Mouse (Mus musculus): Measurements from ENCODE around the gene Fosb. TPM values are rescaled to one million over a fixed set of nuclear protein-coding genes. Genes with fewer than 3 reads are reported as not detected.

The Fosb gene
- polyA plus RNA-seq, 1 experiment from 2014 or later: 0.23 TPM

- Histone ChIP-seq H3K9ac (no peak overlapping the region), H3K4me2 (replicated peaks) (no peak overlapping the region), H3K36me3 (no peaks in the 10 kb centered on the region), H3K4me1 (peaks cover 35% of the 10 kb centered on the region), H3K9me3 (no peaks in the 10 kb centered on the region), H3K27me3 (peaks cover 67% of the 10 kb centered on the region), H3K4me3 (no peak overlapping the region), H3K27ac (no peak overlapping the region)
- ATAC-seq (ENCODE audit: low FRiP score, low read depth): no peak
- WGBS: 74% methylated on average over 12 of the region's 12 CpGs
These were observed 6.9 kb downstream of the Fosb start for GRCm38 (mm10) chr7:19303046-19303305.

GRCm38 (mm10) chr7:19302264-19303045, 7.4 kb downstream of the Fosb start:
- H3K36me3 ChIP-seq: no peaks in the 10 kb centered on the region
- H3K4me1 ChIP-seq: peaks cover 31% of the 10 kb centered on the region
- H3K27me3 ChIP-seq: peaks cover 63% of the 10 kb centered on the region
- H3K27ac ChIP-seq: no peak overlapping the region
- H3K9me3 ChIP-seq: no peaks in the 10 kb centered on the region
- WGBS: 47% methylated on average over 13 of the region's 13 CpGs
- H3K9ac ChIP-seq: peak overlapping the region; percentile 36; the same call in 1 of the 2 replicates
- peak overlapping the region; percentile 53; the same call in 1 of the 2 replicates for H3K4me2 ChIP-seq (replicated peaks)
- ATAC-seq (ENCODE audit: low FRiP score, low read depth): no peak
- peak overlapping the region; percentile 46; the same call in 1 of the 2 replicates for H3K4me3 ChIP-seq

DNA sequence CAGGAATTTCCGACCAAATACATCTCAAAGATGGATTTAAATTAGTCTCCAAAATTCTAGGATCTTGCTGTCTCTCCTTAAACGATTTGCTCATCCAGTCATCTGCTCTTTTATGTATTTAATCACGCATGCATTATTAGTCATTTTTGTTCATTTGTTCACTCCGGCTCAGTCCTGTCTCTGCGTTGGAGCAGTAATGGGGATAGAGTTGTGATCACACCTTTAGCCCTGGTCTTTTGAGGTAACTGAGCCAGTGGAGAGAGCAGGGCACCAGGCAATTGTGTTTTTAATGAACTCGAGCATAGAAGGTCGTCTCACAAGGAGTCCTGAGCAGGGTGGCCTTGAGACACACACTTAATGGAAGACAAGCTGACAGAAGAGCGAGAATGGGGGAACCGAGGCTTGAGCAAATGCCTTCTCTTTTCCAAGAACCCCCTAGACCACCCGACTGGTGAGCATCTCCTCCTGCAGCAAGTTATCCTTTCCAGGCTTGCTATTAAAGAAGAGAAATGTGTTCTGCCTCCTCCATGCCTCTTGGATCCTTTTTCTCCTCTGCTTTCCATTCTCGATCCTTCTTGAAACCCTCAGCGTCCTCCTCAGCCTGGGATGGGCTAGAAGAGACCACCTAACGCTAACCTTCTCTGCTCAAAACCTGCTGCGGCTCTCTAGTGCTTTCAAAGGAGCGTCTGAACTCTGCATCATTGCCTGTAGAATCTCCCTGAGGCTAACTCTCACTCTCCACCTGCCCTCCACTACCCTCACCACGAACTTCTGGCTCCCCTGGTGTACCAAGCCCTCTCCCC, 8.2 kb downstream of the Fosb start:
- Histone ChIP-seq H3K4me2 (replicated peaks) (peak overlapping the region; percentile 53), H3K27ac (no peak overlapping the region), H3K4me3 (peak overlapping the region; percentile 46), H3K36me3 (no peaks in the 10 kb centered on the region), H3K27me3 (peaks cover 55% of the 10 kb centered on the region), H3K4me1 (peaks cover 31% of the 10 kb centered on the region), H3K9me3 (no peaks in the 10 kb centered on the region), H3K9ac (peak overlapping the region; percentile 36; the same call in 1 of the 2 replicates)
- no peak for ATAC-seq (ENCODE audit: low FRiP score, low read depth)
- 15% methylated on average over 16 of the region's 16 CpGs for WGBS

GRCm38 (mm10) chr7:19300501-19301421, 9.1 kb downstream of the Fosb start:
- H3K9ac ChIP-seq: peak overlapping the region; percentile 46; the same call in 1 of the 2 replicates
- WGBS: under 1% methylated on average over 29 of the region's 29 CpGs

GRCm38 (mm10) chr7:19299194-19299593, 10.7 kb downstream of the Fosb start:
- H3K36me3 ChIP-seq: no peaks in the 10 kb centered on the region
- H3K9ac ChIP-seq: no peak overlapping the region
- H3K4me1 ChIP-seq: peaks cover 23% of the 10 kb centered on the region
- no peaks in the 10 kb centered on the region for H3K9me3 ChIP-seq
- ATAC-seq (ENCODE audit: low FRiP score, low read depth): no peak
- no peak overlapping the region for H3K4me2 ChIP-seq (replicated peaks)
- no peak overlapping the region for H3K4me3 ChIP-seq
- no peak overlapping the region for H3K27ac ChIP-seq
- WGBS: 22% methylated on average over 3 of the region's 3 CpGs
- peaks cover 30% of the 10 kb centered on the region for H3K27me3 ChIP-seq

More at GRCm38 (mm10) chr7:19300501-19301421, 9.1 kb downstream of the Fosb start:
- Histone ChIP-seq H3K27ac (no peak overlapping the region), H3K4me1 (peaks cover 31% of the 10 kb centered on the region), H3K27me3 (peaks cover 46% of the 10 kb centered on the region), H3K9me3 (no peaks in the 10 kb centered on the region), H3K36me3 (no peaks in the 10 kb centered on the region), H3K4me2 (replicated peaks) (peak overlapping the region; percentile 53), H3K4me3 (peak overlapping the region; percentile 46)
- ATAC-seq (ENCODE audit: low FRiP score, low read depth): peak; percentile 77

DNA sequence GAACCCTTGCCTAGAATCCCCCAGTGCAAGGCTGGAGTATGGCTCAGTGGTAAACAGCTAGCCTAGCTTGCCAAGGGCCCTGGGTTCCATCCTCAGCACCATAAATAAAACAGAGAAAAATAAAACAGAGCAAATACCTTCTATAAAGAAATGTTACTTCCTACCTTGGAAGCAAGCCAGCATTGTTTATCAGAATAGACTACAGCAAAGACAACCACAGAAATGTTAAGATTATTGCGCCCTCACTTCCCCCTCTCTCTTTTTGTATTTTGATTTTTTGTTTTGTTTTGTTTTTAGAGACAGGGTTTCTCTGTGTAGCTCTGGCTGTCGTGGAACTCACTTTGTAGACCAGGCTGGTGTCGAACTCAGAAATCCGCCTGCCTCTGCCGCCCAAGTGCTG, 12.1 kb downstream of the Fosb start:
- no peaks in the 10 kb centered on the region for H3K9me3 ChIP-seq
- no peak overlapping the region for H3K4me2 ChIP-seq (replicated peaks)
- H3K9ac ChIP-seq: no peak overlapping the region
- WGBS: 91% methylated on average over 5 of the region's 5 CpGs
- H3K27ac ChIP-seq: no peak overlapping the region
- H3K36me3 ChIP-seq: no peaks in the 10 kb centered on the region
- no peak for ATAC-seq (ENCODE audit: low FRiP score, low read depth)
- no peak overlapping the region for H3K4me3 ChIP-seq
- peaks cover 16% of the 10 kb centered on the region for H3K27me3 ChIP-seq
- peaks cover 16% of the 10 kb centered on the region; the same call in 1 of the 2 replicates for H3K4me1 ChIP-seq

GRCm38 (mm10) chr7:19297034-19297433, 12.8 kb downstream of the Fosb start:
- H3K27ac ChIP-seq: no peak overlapping the region
- H3K4me1 ChIP-seq: peaks cover 14% of the 10 kb centered on the region; the same call in 1 of the 2 replicates
- no peak overlapping the region for H3K4me3 ChIP-seq
- H3K27me3 ChIP-seq: peaks cover 9% of the 10 kb centered on the region
- WGBS: 85% methylated on average over 6 of the region's 6 CpGs
- H3K36me3 ChIP-seq: no peaks in the 10 kb centered on the region
- no peak for ATAC-seq (ENCODE audit: low FRiP score, low read depth)
- no peak overlapping the region for H3K4me2 ChIP-seq (replicated peaks)
- H3K9ac ChIP-seq: no peak overlapping the region
- no peaks in the 10 kb centered on the region for H3K9me3 ChIP-seq

GRCm38 (mm10) chr7:19295503-19296185, 14.2 kb downstream of the Fosb start:
- H3K4me2 ChIP-seq (replicated peaks): peak overlapping the region; percentile 62
- H3K27ac ChIP-seq: no peak overlapping the region
- H3K4me3 ChIP-seq: peak overlapping the region; percentile 43
- H3K27me3 ChIP-seq: no peaks in the 10 kb centered on the region
- peak overlapping the region; percentile 60 for H3K9ac ChIP-seq
- ATAC-seq (ENCODE audit: low FRiP score, low read depth): peak; percentile 85
- H3K4me1 ChIP-seq: peaks cover 17% of the 10 kb centered on the region
- H3K36me3 ChIP-seq: no peaks in the 10 kb centered on the region
- 12% methylated on average over 20 of the region's 22 CpGs for WGBS
- no peaks in the 10 kb centered on the region for H3K9me3 ChIP-seq

GRCm38 (mm10) chr7:19290969-19291596, 18.8 kb downstream of the Fosb start:
- no peaks in the 10 kb centered on the region for H3K9me3 ChIP-seq
- ATAC-seq (ENCODE audit: low FRiP score, low read depth): 0 out of 2 replicates have a peak, but pooled peaks have one; percentile 44
- under 1% methylated on average over 20 of the region's 20 CpGs for WGBS
- peak overlapping the region; percentile 34 for H3K4me3 ChIP-seq
- H3K4me2 ChIP-seq (replicated peaks): peak overlapping the region; percentile 60
- peaks cover 20% of the 10 kb centered on the region for H3K4me1 ChIP-seq
- no peaks in the 10 kb centered on the region for H3K36me3 ChIP-seq
- no peak overlapping the region; the same call in 1 of the 2 replicates for H3K27ac ChIP-seq
- H3K27me3 ChIP-seq: 0 out of 2 replicates have a peak, but pooled peaks cover 3% of the 10 kb centered on the region
- peak overlapping the region; percentile 43 for H3K9ac ChIP-seq

DNA sequence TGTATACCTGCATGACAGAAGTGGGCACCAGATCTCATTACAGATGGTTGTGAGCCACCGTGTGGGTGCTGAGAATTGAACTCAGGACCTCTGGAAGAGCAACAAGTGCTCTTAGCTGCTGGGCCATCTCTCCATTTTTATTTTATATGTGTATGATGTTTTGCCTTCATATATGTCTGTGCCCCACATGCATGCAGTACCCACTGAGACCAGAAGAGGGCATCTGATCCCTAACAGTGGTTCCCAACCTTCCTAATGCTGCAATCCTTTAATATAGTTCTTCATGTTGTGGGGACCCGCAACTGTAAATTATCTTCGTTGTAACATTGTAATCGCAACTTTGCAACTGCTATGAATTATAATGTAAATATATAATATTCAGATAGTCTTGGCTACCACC, 25.1 kb downstream of the Fosb start:
- H3K36me3 ChIP-seq: no peaks in the 10 kb centered on the region
- no peak overlapping the region for H3K4me2 ChIP-seq (replicated peaks)
- no peak for ATAC-seq (ENCODE audit: low FRiP score, low read depth)
- H3K9me3 ChIP-seq: no peaks in the 10 kb centered on the region
- H3K4me3 ChIP-seq: no peak overlapping the region
- H3K27me3 ChIP-seq: peaks cover 43% of the 10 kb centered on the region
- WGBS: 26% methylated on average over 4 of the region's 4 CpGs
- peaks cover 10% of the 10 kb centered on the region; the same call in 1 of the 2 replicates for H3K4me1 ChIP-seq
- H3K27ac ChIP-seq: no peak overlapping the region
- H3K9ac ChIP-seq: no peak overlapping the region

DNA sequence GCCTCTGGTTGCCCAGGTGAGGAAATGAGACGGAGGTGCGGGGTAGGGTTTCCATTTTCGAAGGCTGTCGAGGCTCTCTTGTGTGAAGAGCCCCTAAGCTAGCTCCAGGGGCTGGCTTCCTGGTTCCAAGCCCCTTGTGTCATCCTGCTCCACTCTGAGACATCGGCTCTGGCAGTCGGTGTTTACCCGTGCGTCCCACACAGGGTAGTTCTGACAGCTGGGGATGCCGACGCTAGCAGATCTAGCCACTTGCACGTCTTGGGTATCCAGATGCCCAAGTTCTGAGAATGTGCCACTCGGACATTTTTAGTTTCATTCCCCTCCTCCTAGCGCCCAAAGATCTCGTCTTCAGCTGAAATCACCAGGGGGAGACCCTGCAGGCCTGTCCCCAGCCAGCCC, 26.4 kb downstream of the Fosb start:
- peak overlapping the region; percentile 97 for H3K4me2 ChIP-seq (replicated peaks)
- peaks cover 18% of the 10 kb centered on the region for H3K4me1 ChIP-seq
- no peak overlapping the region for H3K27ac ChIP-seq
- peak overlapping the region; percentile 59; the same call in 1 of the 2 replicates for H3K4me3 ChIP-seq
- no peaks in the 10 kb centered on the region for H3K9me3 ChIP-seq
- H3K9ac ChIP-seq: no peak overlapping the region
- 44% methylated on average over 14 of the region's 14 CpGs for WGBS
- H3K36me3 ChIP-seq: no peaks in the 10 kb centered on the region
- peaks cover 57% of the 10 kb centered on the region for H3K27me3 ChIP-seq
- ATAC-seq (ENCODE audit: low FRiP score, low read depth): no peak

Measured in limb, embryonic 13.5 days (tissue).